In genomic region chr3:88514231-88515094, GRCm38 (mm10) we compare ENCODE assay signal across 16 mouse cellular contexts. TPM values are rescaled to one million over a fixed set of nuclear protein-coding genes. Genes with fewer than 3 reads are reported as not detected.
DNase-seq lines count a peak whose midpoint lies in the region; ATAC-seq lines count a peak whose summit lies in the region.
"Had no signal": no experiment of that assay in that cellular context is flagged by ENCODE, and none has a peak within 500 bp of the region (broad histone marks: within the 10 kb centered on the region; RNA-seq: fewer than 3 reads in every experiment).

No protein-coding gene starts in this region.

- WGBS in intestine, embryonic 16.5 days, result 68% methylated on average over 10 of the region's 10 CpGs

- peaks cover 47% of the 10 kb centered on the region for H3K4me1 ChIP-seq in intestine, embryonic 16.5 days (ENCODE audit: control insufficient read depth, insufficient read depth, low read length)

- no peaks in the 10 kb centered on the region for H3K27me3 ChIP-seq in intestine, embryonic 16.5 days (replicated peaks; ENCODE audit: control insufficient read depth, insufficient read depth, low read length)
- H3K27me3 ChIP-seq: forebrain, embryonic 13.5 days; neural tube, embryonic 13.5 days; stomach, embryonic 15.5 days had no signal

- peak; percentile 80 for DNase-seq in 3134 (ENCODE audit: extremely low read depth, insufficient read length, low spot score)
- peak; percentile 51 for DNase-seq in CD4-positive helper T cell, adult 2 months (ENCODE audit: low read depth, low spot score)
- peak; percentile 61 for DNase-seq in lung, postnatal 14 days
- DNase-seq in cerebellum, postnatal 36 days, result no peak
- DNase-seq in Muller cell, postnatal 12 days (ENCODE audit: inconsistent ontology term), result no peak
- DNase-seq in ovary, postnatal 10 days (ENCODE audit: low spot score), result no peak
- DNase-seq: adrenal gland, adult 2 months; gastrocnemius, postnatal 25 days; kidney, postnatal 36 days; right cerebral cortex, postnatal 25 days had no signal

- H3K4me2 ChIP-seq in intestine, embryonic 16.5 days (ENCODE audit: low read depth, low read length), result no peak overlapping the region
- H3K4me2 ChIP-seq: forebrain, embryonic 13.5 days; liver, embryonic 12.5 days; midbrain, embryonic 13.5 days; neural tube, embryonic 13.5 days; stomach, embryonic 15.5 days had no signal

- peak overlapping the region; percentile 53 for H3K27ac ChIP-seq in intestine, embryonic 16.5 days (ENCODE audit: low read length)
- H3K27ac ChIP-seq: forebrain, embryonic 13.5 days; midbrain, embryonic 13.5 days; neural tube, embryonic 13.5 days had no signal

- no peaks in the 10 kb centered on the region for H3K9me3 ChIP-seq in intestine, embryonic 16.5 days (ENCODE audit: control insufficient read depth, low read length)
- H3K9me3 ChIP-seq: forebrain, embryonic 13.5 days; liver, embryonic 12.5 days; midbrain, embryonic 13.5 days; neural tube, embryonic 13.5 days; stomach, embryonic 15.5 days had no signal

- H3K4me3 ChIP-seq in intestine, embryonic 16.5 days (ENCODE audit: low read length), result no peak overlapping the region
- H3K4me3 ChIP-seq: forebrain, embryonic 13.5 days; liver, embryonic 12.5 days; midbrain, embryonic 13.5 days; neural tube, embryonic 13.5 days; stomach, embryonic 15.5 days had no signal

- ATAC-seq in intestine, embryonic 16.5 days, result peak; percentile 24; the same call in 1 of the 2 replicates
- ATAC-seq: forebrain, embryonic 13.5 days; liver, embryonic 12.5 days; midbrain, embryonic 13.5 days had no signal

- no peak overlapping the region for H3K9ac ChIP-seq in intestine, embryonic 16.5 days (ENCODE audit: low read depth, low read length)
- H3K9ac ChIP-seq: forebrain, embryonic 13.5 days; liver, embryonic 12.5 days; midbrain, embryonic 13.5 days; neural tube, embryonic 13.5 days; stomach, embryonic 15.5 days had no signal

- no peaks in the 10 kb centered on the region for H3K36me3 ChIP-seq in intestine, embryonic 16.5 days (ENCODE audit: control insufficient read depth, insufficient read depth, low read length)
- H3K36me3 ChIP-seq: liver, embryonic 12.5 days; midbrain, embryonic 13.5 days; neural tube, embryonic 13.5 days; stomach, embryonic 15.5 days had no signal

RNA-seq across cellular contexts. Expression of gene Lmna, which starts 4.7 kb away (rescaled TPM):
- polyA plus RNA-seq in intestine, embryonic 16.5 days (2015; fragmentation: Nextera tagmentation; extraction: Ambion mirVana), result 126 and 127 TPM in 2 replicates

RNA-seq across cellular contexts. Expression of gene Mex3a, which starts 17.7 kb away (rescaled TPM):
- polyA plus RNA-seq in intestine, embryonic 16.5 days (2015; fragmentation: Nextera tagmentation; extraction: Ambion mirVana), result 6.5 and 7.3 TPM in 2 replicates

RNA-seq across cellular contexts. Expression of gene Rab25, which starts 33.6 kb away (rescaled TPM):
- polyA plus RNA-seq in intestine, embryonic 16.5 days (2015; fragmentation: Nextera tagmentation; extraction: Ambion mirVana), result 102 and 109 TPM in 2 replicates
- polyA plus RNA-seq: forebrain, embryonic 13.5 days; midbrain, embryonic 13.5 days; neural tube, embryonic 13.5 days had no signal

RNA-seq across cellular contexts. Expression of gene Lamtor2, which starts 38.4 kb away (rescaled TPM):
- polyA plus RNA-seq in intestine, embryonic 16.5 days (2015; fragmentation: Nextera tagmentation; extraction: Ambion mirVana), result 244 and 256 TPM in 2 replicates

RNA-seq across cellular contexts. Expression of gene Ubqln4, which starts 39.1 kb away (rescaled TPM):
- polyA plus RNA-seq in intestine, embryonic 16.5 days (2015; fragmentation: Nextera tagmentation; extraction: Ambion mirVana), result 37.2 and 38.9 TPM in 2 replicates

Comparison
In these comparisons a context has a peak if more than half of its experiments do, and no peak if none do; other contexts are left out.
1. DNase-seq: peak in 3134 (single experiment), CD4-positive helper T cell, adult 2 months (single experiment) and lung, postnatal 14 days (single experiment); none in cerebellum, postnatal 36 days (0 of 2), Muller cell, postnatal 12 days (single experiment) and ovary, postnatal 10 days (single experiment).